Mouse (Mus musculus): Measurements from ENCODE around the gene Khk. TPM values are rescaled to one million over a fixed set of nuclear protein-coding genes. Genes with fewer than 3 reads are reported as not detected.

The Khk gene
- polyA plus RNA-seq, 2 experiments: 29.5 to 29.7 TPM

GRCm38 (mm10) chr5:30917348-30917747 is 3.9 kb upstream of the Khk start:
- no peak overlapping the region; the same call in 1 of the 2 replicates for H3K9ac ChIP-seq (ENCODE audit: low read depth, low read length, severe bottlenecking)
- H3K36me3 ChIP-seq (ENCODE audit: control insufficient read depth, insufficient read depth, low read length): peaks cover 47% of the 10 kb centered on the region
- H3K4me2 ChIP-seq (replicated peaks; ENCODE audit: low read depth, low read length, severe bottlenecking): no peak overlapping the region
- no peak for TF ChIP-seq POLR2A (IDR thresholded peaks at IDR 0.05; ENCODE audit: borderline replicate concordance, extremely low read depth, insufficient read depth, insufficient read length)
- DNase-seq (ENCODE audit: low spot score) (no peak), ATAC-seq (ENCODE audit: low FRiP score, low read depth) (no peak)
- peaks cover 31% of the 10 kb centered on the region for H3K4me1 ChIP-seq (ENCODE audit: control insufficient read depth, insufficient read depth, low read length)
- no peaks in the 10 kb centered on the region for H3K27me3 ChIP-seq (ENCODE audit: control insufficient read depth, insufficient read depth, low read length)
- no peaks in the 10 kb centered on the region for H3K9me3 ChIP-seq (ENCODE audit: control insufficient read depth, low read length)
- WGBS: 90% methylated on average over 11 of the region's 11 CpGs
- no peak overlapping the region for H3K4me3 ChIP-seq (replicated peaks; ENCODE audit: low read length)
- H3K27ac ChIP-seq (replicated peaks; ENCODE audit: low read depth, low read length): 0 out of 2 replicates have a peak overlapping the region, but pooled peaks have one; percentile 19

GRCm38 (mm10) chr5:30917891-30918670 is 3.1 kb upstream of the Khk start:
- WGBS: 84% methylated on average over 30 of the region's 31 CpGs
- ATAC-seq (ENCODE audit: low FRiP score, low read depth): no peak
- Histone ChIP-seq H3K4me3 (replicated peaks; ENCODE audit: low read length) (no peak overlapping the region), H3K27me3 (ENCODE audit: control insufficient read depth, insufficient read depth, low read length) (no peaks in the 10 kb centered on the region), H3K4me1 (ENCODE audit: control insufficient read depth, insufficient read depth, low read length) (peaks cover 29% of the 10 kb centered on the region), H3K4me2 (replicated peaks; ENCODE audit: low read depth, low read length, severe bottlenecking) (no peak overlapping the region), H3K36me3 (ENCODE audit: control insufficient read depth, insufficient read depth, low read length) (peaks cover 47% of the 10 kb centered on the region), H3K9me3 (ENCODE audit: control insufficient read depth, low read length) (no peaks in the 10 kb centered on the region), H3K27ac (replicated peaks; ENCODE audit: low read depth, low read length) (no peak overlapping the region), H3K9ac (ENCODE audit: low read depth, low read length, severe bottlenecking) (no peak overlapping the region)
- TF ChIP-seq POLR2A (IDR thresholded peaks at IDR 0.05; ENCODE audit: borderline replicate concordance, extremely low read depth, insufficient read depth, insufficient read length): no peak
- no peak for DNase-seq (ENCODE audit: low spot score)

- no peaks in the 10 kb centered on the region for H3K9me3 ChIP-seq (ENCODE audit: control insufficient read depth, low read length)
- H3K4me3 ChIP-seq (replicated peaks; ENCODE audit: low read length): no peak overlapping the region
- peaks cover 47% of the 10 kb centered on the region for H3K36me3 ChIP-seq (ENCODE audit: control insufficient read depth, insufficient read depth, low read length)
- no peak for TF ChIP-seq POLR2A (IDR thresholded peaks at IDR 0.05; ENCODE audit: borderline replicate concordance, extremely low read depth, insufficient read depth, insufficient read length)
- H3K4me1 ChIP-seq (ENCODE audit: control insufficient read depth, insufficient read depth, low read length): peaks cover 29% of the 10 kb centered on the region
- no peak overlapping the region for H3K4me2 ChIP-seq (replicated peaks; ENCODE audit: low read depth, low read length, severe bottlenecking)
- H3K27me3 ChIP-seq (ENCODE audit: control insufficient read depth, insufficient read depth, low read length): no peaks in the 10 kb centered on the region
- 74% methylated on average over 8 of the region's 8 CpGs for WGBS
- no peak for ATAC-seq (ENCODE audit: low FRiP score, low read depth)
- H3K27ac ChIP-seq (replicated peaks; ENCODE audit: low read depth, low read length): no peak overlapping the region
- DNase-seq (ENCODE audit: low spot score): no peak
- no peak overlapping the region for H3K9ac ChIP-seq (ENCODE audit: low read depth, low read length, severe bottlenecking)
These were observed 2.5 kb upstream of the Khk start for GRCm38 (mm10) chr5:30918691-30919090.

- Histone ChIP-seq H3K4me1 (ENCODE audit: control insufficient read depth, insufficient read depth, low read length) (peaks cover 25% of the 10 kb centered on the region), H3K27ac (replicated peaks; ENCODE audit: low read depth, low read length) (no peak overlapping the region; the same call in 1 of the 2 replicates), H3K4me3 (replicated peaks; ENCODE audit: low read length) (no peak overlapping the region), H3K27me3 (ENCODE audit: control insufficient read depth, insufficient read depth, low read length) (no peaks in the 10 kb centered on the region), H3K9ac (ENCODE audit: low read depth, low read length, severe bottlenecking) (no peak overlapping the region), H3K4me2 (replicated peaks; ENCODE audit: low read depth, low read length, severe bottlenecking) (no peak overlapping the region), H3K36me3 (ENCODE audit: control insufficient read depth, insufficient read depth, low read length) (peaks cover 47% of the 10 kb centered on the region), H3K9me3 (ENCODE audit: control insufficient read depth, low read length) (no peaks in the 10 kb centered on the region)
- ATAC-seq (ENCODE audit: low FRiP score, low read depth) (no peak), DNase-seq (ENCODE audit: low spot score) (peak; percentile 30)
- 65% methylated on average over 11 of the region's 11 CpGs for WGBS
- TF ChIP-seq POLR2A (IDR thresholded peaks at IDR 0.05; ENCODE audit: borderline replicate concordance, extremely low read depth, insufficient read depth, insufficient read length): no peak
These were observed 1.2 kb upstream of the Khk start for GRCm38 (mm10) chr5:30919831-30920614.

- H3K4me2 ChIP-seq (replicated peaks; ENCODE audit: low read depth, low read length, severe bottlenecking): 0 out of 2 replicates have a peak overlapping the region, but pooled peaks have one; percentile 79
- TF ChIP-seq POLR2A (IDR thresholded peaks at IDR 0.05; ENCODE audit: borderline replicate concordance, extremely low read depth, insufficient read depth, insufficient read length): no peak
- no peaks in the 10 kb centered on the region for H3K27me3 ChIP-seq (ENCODE audit: control insufficient read depth, insufficient read depth, low read length)
- DNase-seq (ENCODE audit: low spot score) (no peak), ATAC-seq (ENCODE audit: low FRiP score, low read depth) (no peak)
- no peak overlapping the region for H3K4me3 ChIP-seq (replicated peaks; ENCODE audit: low read length)
- no peaks in the 10 kb centered on the region for H3K9me3 ChIP-seq (ENCODE audit: control insufficient read depth, low read length)
- H3K27ac ChIP-seq (replicated peaks; ENCODE audit: low read depth, low read length): no peak overlapping the region
- no peak overlapping the region for H3K9ac ChIP-seq (ENCODE audit: low read depth, low read length, severe bottlenecking)
- H3K4me1 ChIP-seq (ENCODE audit: control insufficient read depth, insufficient read depth, low read length): peaks cover 21% of the 10 kb centered on the region
- H3K36me3 ChIP-seq (ENCODE audit: control insufficient read depth, insufficient read depth, low read length): peaks cover 47% of the 10 kb centered on the region
- 63% methylated on average over 19 of the region's 19 CpGs for WGBS
These were observed 610 bp upstream of the Khk start for GRCm38 (mm10) chr5:30920621-30921020.
